Mouse (Mus musculus): ENCODE measurements around the gene Umps.

DNA sequence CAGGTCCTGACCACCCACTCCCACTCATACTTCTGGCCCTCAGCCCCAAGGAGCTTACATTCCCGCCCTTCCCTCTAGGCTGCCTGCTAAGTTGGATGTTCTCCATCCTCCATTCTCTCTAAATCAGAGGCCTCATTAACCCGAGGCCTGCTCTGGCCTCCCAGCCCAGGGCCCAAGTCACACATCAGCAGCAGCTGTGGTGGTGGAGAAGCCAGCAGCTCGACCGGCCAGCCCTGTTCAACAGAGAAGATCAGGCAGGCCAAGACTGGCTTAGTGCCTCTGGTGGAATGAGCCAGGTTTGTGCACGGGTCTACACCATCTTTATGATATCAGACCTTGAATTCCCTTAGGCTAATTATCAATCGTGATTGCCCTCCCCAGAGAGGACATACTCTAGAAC, 36.1 kb downstream of the Umps start:
- TF ChIP-seq TCF12 (IDR thresholded peaks at IDR 0.05; ENCODE audit: insufficient read depth, poor library complexity, severe bottlenecking): no peak
- TF ChIP-seq MYOD1 (IDR thresholded peaks at IDR 0.05; ENCODE audit: control insufficient read depth in 1 of 3, insufficient read length in 2 of 3, low read depth in 2 of 3): no peak
